Mouse (Mus musculus) liver, postnatal 0 days (tissue): ENCODE results near the gene Fanca. TPM values are rescaled to one million over a fixed set of nuclear protein-coding genes. Genes with fewer than 3 reads are reported as not detected.

Experiments used
- ATAC-seq: fragments of 200-750 bp; cut with Nextera tagmentation; 2 replicates; pipeline ENCODE4 v1.8.0; 2017; ENCODE audit warnings: mild to moderate bottlenecking, moderate library complexity
- DNase-seq: peaks from one replicate; pipeline ENCODE4 v3.0.0-alpha.2; 2016
- H3K27ac ChIP-seq: fragments of 300-500 bp; sonication (generic); 2 replicates; pipeline ENCODE4 v1.5.1; 2014; ENCODE audit warnings: antibody characterized with exemption, moderate library complexity, mild to moderate bottlenecking, low read depth
- H3K27me3 ChIP-seq: fragments of 300-500 bp; sonication (generic); 2 replicates; pipeline ENCODE4 v1.6.1; 2014; ENCODE audit warnings: low read length, control low read depth, mixed read lengths; ENCODE audit not compliant: insufficient read depth
- H3K36me3 ChIP-seq: fragments of 300-500 bp; sonication (generic); replicated peaks from 2 replicates; pipeline ENCODE4 v1.6.1; 2014; ENCODE audit warnings: mild to moderate bottlenecking, control low read depth, low read length, moderate library complexity, mixed read lengths; ENCODE audit not compliant: insufficient read depth
- H3K4me1 ChIP-seq: fragments of 300-500 bp; sonication (generic); 2 replicates; pipeline ENCODE4 v1.6.1; 2014; ENCODE audit warnings: antibody characterized with exemption, mild to moderate bottlenecking, control low read depth; ENCODE audit not compliant: insufficient read depth
- H3K4me2 ChIP-seq: fragments of 300-500 bp; sonication (generic); 2 replicates; pipeline ENCODE4 v1.6.1; 2014; ENCODE audit warnings: low read depth, mild to moderate bottlenecking, low read length, moderate library complexity, mixed read lengths
- H3K4me3 ChIP-seq: fragments of 300-500 bp; sonication (generic); 2 replicates; pipeline ENCODE4 v1.5.1; 2014; ENCODE audit warnings: low read depth, low read length
- H3K9ac ChIP-seq: fragments of 300-500 bp; sonication (generic); replicated peaks from 2 replicates; pipeline ENCODE4 v1.6.1; 2014; ENCODE audit warnings: mild to moderate bottlenecking, moderate library complexity
- H3K9me3 ChIP-seq: fragments of 300-500 bp; sonication (generic); 2 replicates; pipeline ENCODE4 v1.6.1; 2016; ENCODE audit warnings: mild to moderate bottlenecking, control low read depth, low read length, mixed read lengths
- CTCF ChIP-seq: sonication (generic); IDR thresholded peaks from 2 replicates; pipeline ENCODE4 v1.5.1; 2016; ENCODE audit warnings: antibody characterized with exemption, low read depth
- EP300 ChIP-seq: IDR thresholded peaks from 2 replicates; pipeline ENCODE4 v1.6.1; 2016; ENCODE audit warnings: antibody characterized with exemption, low read depth, mild to moderate bottlenecking
- WGBS: fragments of 180-500 bp; shearing (Covaris S2); extraction: QIAGEN DNeasy Blood & Tissue Kit; methylation state at CpG from one replicate; pipeline ENCODE4 v1.1.7; 2014; ENCODE audit not compliant: insufficient replicate concordance; 5-methylcytosine and 5-hydroxymethylcytosine counted together
- polyA plus RNA-seq: library from polyadenylated mRNA; unstranded; fragments of >200 nt; fragmentation: Nextera tagmentation; extraction: Ambion mirVana; gene quantifications from 2 replicates; pipeline ENCODE4 v1.2.1, GENCODE M21; 2015

Gene Fanca
- polyA plus RNA-seq, 1 experiment from 2014 or later, result 6.3 TPM

GRCm38 (mm10) chr8:123228416-123228815 lies 90.0 kb downstream of the Fanca start:
- no peak for DNase-seq
- H3K27ac ChIP-seq, result no peak overlapping the region
- H3K36me3 ChIP-seq, result peaks cover 9% of the 10 kb centered on the region; the same call in 1 of the 2 replicates
- no peaks in the 10 kb centered on the region for H3K27me3 ChIP-seq
- H3K4me3 ChIP-seq, result no peak overlapping the region
- no peaks in the 10 kb centered on the region for H3K9me3 ChIP-seq
- no peak overlapping the region for H3K4me2 ChIP-seq
- TF ChIP-seq EP300, result no peak
- no peak for TF ChIP-seq CTCF
- H3K9ac ChIP-seq, result no peak overlapping the region
- no peak for ATAC-seq
- WGBS, result 80% methylated on average over 1 of the region's 1 CpGs
- peaks cover 15% of the 10 kb centered on the region for H3K4me1 ChIP-seq

GRCm38 (mm10) chr8:123224278-123225266 lies 93.8 kb downstream of the Fanca start, which contains the start of gene Cdk10:
Gene Cdk10, plus strand, starts transcription at chr8:123224842.
- peak within 1 kb of the TSS; percentile 86 for H3K27ac ChIP-seq
- WGBS, result 3% methylated on average over 59 of the region's 59 CpGs

GRCm38 (mm10) chr8:123220917-123221316 lies 97.5 kb downstream of the Fanca start:
- ATAC-seq, result no peak
- Histone ChIP-seq H3K9ac (no peak overlapping the region), H3K4me1 (peaks cover 15% of the 10 kb centered on the region), H3K27me3 (no peaks in the 10 kb centered on the region), H3K9me3 (no peaks in the 10 kb centered on the region), H3K36me3 (no peaks in the 10 kb centered on the region), H3K4me2 (no peak overlapping the region), H3K4me3 (no peak overlapping the region), H3K27ac (no peak overlapping the region)
- TF ChIP-seq CTCF (no peak), EP300 (no peak)
- 48% methylated on average over 1 of the region's 1 CpGs for WGBS
- no peak for DNase-seq

More at GRCm38 (mm10) chr8:123224278-123225266, 93.8 kb downstream of the Fanca start, which contains the start of gene Cdk10:
- Histone ChIP-seq H3K36me3 (peaks cover 9% of the 10 kb centered on the region; the same call in 1 of the 2 replicates), H3K4me2 (peak within 1 kb of the TSS; percentile 98), H3K9me3 (no peaks in the 10 kb centered on the region), H3K4me3 (peak within 1 kb of the TSS; percentile 74), H3K27me3 (no peaks in the 10 kb centered on the region), H3K9ac (peak within 1 kb of the TSS; percentile 83), H3K4me1 (peaks cover 15% of the 10 kb centered on the region)
- TF ChIP-seq CTCF, result peak; percentile 20; the same call in 1 of the 2 replicates
- no peak for TF ChIP-seq EP300
- DNase-seq, result peak; percentile 95
- peak; percentile 91 for ATAC-seq

Other genes starting within 250 kb of the Fanca start
- 811 and 871 TPM in 2 replicates for gene Rpl13, start 216.2 kb downstream of the Fanca start, polyA plus RNA-seq
- 0.06 TPM in 2 replicates for gene Cpne7, start 201.2 kb downstream of the Fanca start, polyA plus RNA-seq
- 2.4 and 4.0 TPM in 2 replicates for gene Sult5a1, start 160.3 kb downstream of the Fanca start, polyA plus RNA-seq
- gene Dpep1, start 132.3 kb downstream of the Fanca start, polyA plus RNA-seq, result 0.99 and 1.2 TPM in 2 replicates
- 57.5 and 60.0 TPM in 2 replicates for gene Chmp1a, start 105.8 kb downstream of the Fanca start, polyA plus RNA-seq
- 0.32 and 0.66 TPM in 2 replicates for gene Spata33, start 105.7 kb downstream of the Fanca start, polyA plus RNA-seq
- 8.7 TPM in 2 replicates for gene Cdk10, start 93.7 kb downstream of the Fanca start, polyA plus RNA-seq
- gene Spata2l, start 82.3 kb downstream of the Fanca start, polyA plus RNA-seq, result 4.2 and 6.6 TPM in 2 replicates
- 4.9 and 5.5 TPM in 2 replicates for gene Zfp276, start 64.4 kb downstream of the Fanca start, polyA plus RNA-seq
- gene Vps9d1, start 64.2 kb downstream of the Fanca start, polyA plus RNA-seq, result 3.9 and 4.5 TPM in 2 replicates
- gene Spire2, start 14.1 kb upstream of the Fanca start, polyA plus RNA-seq, result 0.80 and 1.1 TPM in 2 replicates
- gene Tcf25, start 55.2 kb upstream of the Fanca start, polyA plus RNA-seq, result 54.1 and 54.9 TPM in 2 replicates
- gene Mc1r, start 88.5 kb upstream of the Fanca start, polyA plus RNA-seq, result not detected in 2 replicates
- gene Tubb3, start 92.8 kb upstream of the Fanca start, polyA plus RNA-seq, result 0.20 and 0.24 TPM in 2 replicates
- gene Def8, start 105.0 kb upstream of the Fanca start, polyA plus RNA-seq, result 10.1 and 11.6 TPM in 2 replicates
- gene Afg3l1, start 159.3 kb upstream of the Fanca start, polyA plus RNA-seq, result 22.0 and 24.3 TPM in 2 replicates
- not detected in 2 replicates for gene Dbndd1, start 196.9 kb upstream of the Fanca start, polyA plus RNA-seq
- 2.7 and 2.9 TPM in 2 replicates for gene Gas8, start 200.3 kb upstream of the Fanca start, polyA plus RNA-seq